Mouse (Mus musculus) neural tube, embryonic 14.5 days (tissue): ENCODE results near the gene Krt87. TPM values are rescaled to one million over a fixed set of nuclear protein-coding genes. Genes with fewer than 3 reads are reported as not detected.

ENCODE experiments used
- ATAC-seq: fragments of 200-750 bp; cut with Nextera tagmentation; 2 replicates; pipeline ENCODE4 v1.8.0; 2017; ENCODE audit warnings: low read depth, mild to moderate bottlenecking, moderate TSS enrichment, moderate library complexity
- H3K27ac ChIP-seq: fragments of 300-500 bp; sonication (generic); 2 replicates; pipeline ENCODE4 v1.5.1; 2014; ENCODE audit warnings: low read depth, mild to moderate bottlenecking, control low read depth, low read length, moderate library complexity, mixed read lengths
- H3K27me3 ChIP-seq: fragments of 300-500 bp; sonication (generic); 2 replicates; pipeline ENCODE4 v1.6.1; 2014; ENCODE audit warnings: low read length; ENCODE audit not compliant: control insufficient read depth, insufficient read depth
- H3K36me3 ChIP-seq: fragments of 300-500 bp; sonication (generic); 2 replicates; pipeline ENCODE4 v1.6.1; 2014; ENCODE audit warnings: low read length, mixed read lengths; ENCODE audit not compliant: control insufficient read depth, insufficient read depth
- H3K4me1 ChIP-seq: fragments of 300-500 bp; sonication (generic); 2 replicates; pipeline ENCODE4 v1.6.1; 2014; ENCODE audit warnings: low read length; ENCODE audit not compliant: control insufficient read depth, insufficient read depth
- H3K4me2 ChIP-seq: fragments of 300-500 bp; sonication (generic); 2 replicates; pipeline ENCODE4 v1.6.1; 2014; ENCODE audit warnings: mild to moderate bottlenecking, low read depth, low read length, control low read depth
- H3K4me3 ChIP-seq: fragments of 300-500 bp; sonication (generic); 2 replicates; pipeline ENCODE4 v1.5.1; 2014; ENCODE audit warnings: low read depth, low read length, control low read depth, mixed read lengths
- H3K9ac ChIP-seq: fragments of 300-500 bp; sonication (generic); replicated peaks from 2 replicates; pipeline ENCODE4 v1.6.1; 2014; ENCODE audit warnings: low read depth, mild to moderate bottlenecking, control low read depth, low read length, mixed read lengths
- H3K9me3 ChIP-seq: fragments of 300-500 bp; sonication (generic); 2 replicates; pipeline ENCODE4 v1.6.1; 2016; ENCODE audit warnings: low read length; ENCODE audit not compliant: control insufficient read depth
- WGBS: fragments of 180-500 bp; shearing (Covaris S2); extraction: QIAGEN DNeasy Blood & Tissue Kit; methylation state at CpG from one replicate; pipeline ENCODE4 v1.1.7; 2014; 5-methylcytosine and 5-hydroxymethylcytosine counted together
- polyA plus RNA-seq: library from polyadenylated mRNA; unstranded; fragments of >200 nt; fragmentation: Nextera tagmentation; extraction: Ambion mirVana; gene quantifications from 2 replicates; pipeline ENCODE4 v1.2.1, GENCODE M21; 2014

Gene Krt87
- polyA plus RNA-seq: 0.19 and 0.40 TPM in 2 replicates

GRCm38 (mm10) chr15:101438555-101438954, at the start of gene Krt87:
Krt87 (minus strand) TSS chr15:101438804.
- Histone ChIP-seq H3K27ac (no peak within 1 kb of the TSS), H3K4me2 (peak within 1 kb of the TSS; percentile 62), H3K4me1 (0 out of 2 replicates have a peak, but pooled peaks cover 4% of the 10 kb centered on the region), H3K27me3 (peaks cover 12% of the 10 kb centered on the region), H3K9ac (peak within 1 kb of the TSS; percentile 46), H3K4me3 (peak within 1 kb of the TSS; percentile 33), H3K9me3 (no peaks in the 10 kb centered on the region), H3K36me3 (no peaks in the 10 kb centered on the region)
- no peak for ATAC-seq
- WGBS: under 1% methylated on average over 33 of the region's 34 CpGs

GRCm38 (mm10) chr15:101485911-101486635, 47.5 kb upstream of the Krt87 start:
- 86% methylated on average over 11 of the region's 11 CpGs for WGBS
- H3K27ac ChIP-seq: no peak overlapping the region
- ATAC-seq: no peak

GRCm38 (mm10) chr15:101484939-101485338, 46.3 kb upstream of the Krt87 start:
- Histone ChIP-seq H3K4me2 (no peak overlapping the region), H3K9me3 (no peaks in the 10 kb centered on the region), H3K27me3 (no peaks in the 10 kb centered on the region), H3K27ac (no peak overlapping the region), H3K4me1 (no peaks in the 10 kb centered on the region), H3K4me3 (no peak overlapping the region), H3K36me3 (no peaks in the 10 kb centered on the region), H3K9ac (no peak overlapping the region)
- no peak for ATAC-seq
- 61% methylated on average over 1 of the region's 1 CpGs for WGBS

More at GRCm38 (mm10) chr15:101485911-101486635, 47.5 kb upstream of the Krt87 start:
- Histone ChIP-seq H3K36me3 (no peaks in the 10 kb centered on the region), H3K9ac (no peak overlapping the region), H3K27me3 (no peaks in the 10 kb centered on the region), H3K4me3 (no peak overlapping the region), H3K4me1 (no peaks in the 10 kb centered on the region), H3K4me2 (no peak overlapping the region), H3K9me3 (no peaks in the 10 kb centered on the region)

GRCm38 (mm10) chr15:101483646-101484045, 45.0 kb upstream of the Krt87 start:
- no peak for ATAC-seq
- H3K9ac ChIP-seq: no peak overlapping the region
- 79% methylated on average over 1 of the region's 1 CpGs for WGBS

GRCm38 (mm10) chr15:101482056-101482455, 43.5 kb upstream of the Krt87 start:
- WGBS: 40% methylated on average over 4 of the region's 4 CpGs

More at GRCm38 (mm10) chr15:101483646-101484045, 45.0 kb upstream of the Krt87 start:
- Histone ChIP-seq H3K27me3 (no peaks in the 10 kb centered on the region), H3K4me3 (no peak overlapping the region), H3K4me2 (no peak overlapping the region), H3K27ac (no peak overlapping the region), H3K9me3 (no peaks in the 10 kb centered on the region), H3K4me1 (peaks cover 6% of the 10 kb centered on the region; the same call in 1 of the 2 replicates), H3K36me3 (no peaks in the 10 kb centered on the region)

GRCm38 (mm10) chr15:101479666-101480060, 41.1 kb upstream of the Krt87 start:
- peak; percentile 63; the same call in 1 of the 2 replicates for ATAC-seq
- Histone ChIP-seq H3K27ac (no peak overlapping the region), H3K9ac (peak overlapping the region; percentile 35; the same call in 1 of the 2 replicates), H3K4me3 (peak overlapping the region; percentile 18), H3K36me3 (no peaks in the 10 kb centered on the region), H3K9me3 (no peaks in the 10 kb centered on the region), H3K4me1 (peaks cover 6% of the 10 kb centered on the region; the same call in 1 of the 2 replicates), H3K4me2 (peak overlapping the region; percentile 67), H3K27me3 (no peaks in the 10 kb centered on the region)
- 24% methylated on average over 11 of the region's 11 CpGs for WGBS

More at GRCm38 (mm10) chr15:101482056-101482455, 43.5 kb upstream of the Krt87 start:
- Histone ChIP-seq H3K27ac (no peak overlapping the region), H3K9ac (no peak overlapping the region), H3K36me3 (no peaks in the 10 kb centered on the region), H3K27me3 (no peaks in the 10 kb centered on the region), H3K4me3 (no peak overlapping the region), H3K9me3 (no peaks in the 10 kb centered on the region), H3K4me1 (peaks cover 6% of the 10 kb centered on the region; the same call in 1 of the 2 replicates), H3K4me2 (no peak overlapping the region)
- ATAC-seq: no peak

- ATAC-seq: peak; percentile 58; the same call in 1 of the 2 replicates
- 14% methylated on average over 31 of the region's 31 CpGs for WGBS
- H3K27ac ChIP-seq: no peak overlapping the region
Observed at GRCm38 (mm10) chr15:101479007-101479665, 40.5 kb upstream of the Krt87 start.

GRCm38 (mm10) chr15:101472952-101473528, 34.4 kb upstream of the Krt87 start, which contains the start of gene Krt86:
Krt86 (plus strand) TSS chr15:101473478.
- H3K9me3 ChIP-seq: no peaks in the 10 kb centered on the region
- ATAC-seq: no peak
- H3K4me1 ChIP-seq: no peaks in the 10 kb centered on the region
- H3K27ac ChIP-seq: no peak within 1 kb of the TSS
- H3K27me3 ChIP-seq: no peaks in the 10 kb centered on the region
- H3K4me3 ChIP-seq: no peak within 1 kb of the TSS
- 32% methylated on average over 10 of the region's 10 CpGs for WGBS
- no peak within 1 kb of the TSS for H3K4me2 ChIP-seq
- H3K9ac ChIP-seq: no peak within 1 kb of the TSS
- H3K36me3 ChIP-seq: no peaks in the 10 kb centered on the region

More at GRCm38 (mm10) chr15:101479007-101479665, 40.5 kb upstream of the Krt87 start:
- Histone ChIP-seq H3K4me3 (peak overlapping the region; percentile 18), H3K9ac (peak overlapping the region; percentile 35; the same call in 1 of the 2 replicates), H3K27me3 (no peaks in the 10 kb centered on the region), H3K36me3 (no peaks in the 10 kb centered on the region), H3K4me2 (peak overlapping the region; percentile 67), H3K4me1 (peaks cover 6% of the 10 kb centered on the region; the same call in 1 of the 2 replicates), H3K9me3 (no peaks in the 10 kb centered on the region)
